Mouse (Mus musculus) limb, embryonic 14.5 days (tissue): ENCODE measurements around the gene Ubxn4. TPM values are rescaled to one million over a fixed set of nuclear protein-coding genes. Genes with fewer than 3 reads are reported as not detected.

ENCODE experiments used
- ATAC-seq: fragments of 200-750 bp; cut with Nextera tagmentation; 2 replicates; pipeline ENCODE4 v1.8.0; 2017; ENCODE audit warnings: low read depth, moderate number of reproducible peaks, moderate TSS enrichment; ENCODE audit not compliant: low FRiP score
- DNase-seq: peaks from one replicate; pipeline ENCODE4 v3.0.0-alpha.2; 2015; ENCODE audit warnings: low spot score
- H3K27ac ChIP-seq: fragments of 300-500 bp; sonication (generic); replicated peaks from 2 replicates; pipeline ENCODE4 v1.5.1; 2014; ENCODE audit warnings: low read depth, mild to moderate bottlenecking, low read length, moderate library complexity, mixed read lengths
- H3K27me3 ChIP-seq: fragments of 300-500 bp; sonication (generic); 2 replicates; pipeline ENCODE4 v1.6.1; 2014; ENCODE audit warnings: low read length, mixed read lengths; ENCODE audit not compliant: control insufficient read depth, insufficient read depth
- H3K36me3 ChIP-seq: fragments of 300-500 bp; sonication (generic); 2 replicates; pipeline ENCODE4 v1.6.1; 2014; ENCODE audit warnings: mild to moderate bottlenecking, low read length, moderate library complexity, mixed read lengths; ENCODE audit not compliant: control insufficient read depth, insufficient read depth
- H3K4me1 ChIP-seq: fragments of 300-500 bp; sonication (generic); 2 replicates; pipeline ENCODE4 v1.6.1; 2014; ENCODE audit warnings: antibody characterized with exemption, low read length, mixed read lengths; ENCODE audit not compliant: control insufficient read depth, insufficient read depth
- H3K4me2 ChIP-seq: fragments of 300-500 bp; sonication (generic); replicated peaks from 2 replicates; pipeline ENCODE4 v1.6.1; 2014; ENCODE audit warnings: low read depth, mild to moderate bottlenecking, low read length, moderate library complexity; ENCODE audit not compliant: severe bottlenecking
- H3K4me3 ChIP-seq: fragments of 300-500 bp; sonication (generic); replicated peaks from 2 replicates; pipeline ENCODE4 v1.5.1; 2014; ENCODE audit warnings: low read length
- H3K9ac ChIP-seq: fragments of 300-500 bp; sonication (generic); 2 replicates; pipeline ENCODE4 v1.6.1; 2014; ENCODE audit warnings: mild to moderate bottlenecking, low read depth, low read length, moderate library complexity; ENCODE audit not compliant: severe bottlenecking
- H3K9me3 ChIP-seq: fragments of 300-500 bp; sonication (generic); 2 replicates; pipeline ENCODE4 v1.6.1; 2016; ENCODE audit warnings: low read length; ENCODE audit not compliant: control insufficient read depth
- POLR2A ChIP-seq: fragments of 200-500 bp; IDR thresholded peaks from 2 replicates; pipeline ENCODE4 v1.8.0; 2012; ENCODE audit warnings: inconsistent platforms, mild to moderate bottlenecking, moderate library complexity, borderline replicate concordance; ENCODE audit not compliant: insufficient read depth, insufficient read length; ENCODE audit errors: extremely low read depth
- whole genome bisulfite sequencing: fragments of 180-500 bp; shearing (Covaris S2); extraction: QIAGEN DNeasy Blood & Tissue Kit; methylation state at CpG from one replicate; pipeline ENCODE4 v1.1.7; 2014; 5-methylcytosine and 5-hydroxymethylcytosine counted together
- polyA plus RNA-seq, 2 experiments: library from polyadenylated mRNA; depleted of rRNA in 1 of 2; stranded (reverse) in 1 of 2; unstranded in 1 of 2; fragments of >200 nt; fragmentation: Nextera tagmentation in 1 of 2; extraction: Ambion mirVana in 1 of 2; gene quantifications; 2 replicates each; pipeline versions ENCODE4 v1.2.1 to v1.2.3; 2012 to 2014

Ubxn4 gene
- polyA plus RNA-seq, 2 experiments = 46.5 to 64.0 TPM

DNA sequence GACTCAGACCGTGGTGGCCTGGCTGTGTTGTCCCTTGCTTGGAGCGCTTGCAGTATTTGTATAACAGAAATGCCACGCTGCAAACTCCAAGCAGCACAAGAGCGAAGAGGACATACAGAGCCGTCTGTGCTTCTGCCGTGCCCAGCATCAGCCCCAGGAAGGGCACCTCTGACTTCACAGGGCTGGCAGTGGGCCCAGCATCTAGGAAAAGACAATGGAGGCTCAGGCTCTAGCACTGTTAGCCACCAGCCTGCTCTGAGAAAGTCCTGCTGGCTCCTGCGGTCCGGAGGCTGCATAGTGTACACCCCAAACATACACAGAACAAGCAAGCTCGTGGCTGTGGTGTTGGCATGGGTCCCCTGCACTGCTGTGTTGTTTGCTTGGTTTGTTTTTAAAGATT lies 41.4 kb downstream of the Ubxn4 start:
- Histone ChIP-seq H3K4me1 (no peaks in the 10 kb centered on the region), H3K9ac (no peak overlapping the region), H3K27ac (no peak overlapping the region), H3K36me3 (peaks cover 13% of the 10 kb centered on the region), H3K4me3 (no peak overlapping the region), H3K27me3 (no peaks in the 10 kb centered on the region), H3K4me2 (no peak overlapping the region), H3K9me3 (no peaks in the 10 kb centered on the region; the same call in 1 of the 2 replicates)
- 94% methylated on average over 9 of the region's 9 CpGs for whole genome bisulfite sequencing
- no peak for ATAC-seq
- DNase-seq = no peak
- TF ChIP-seq POLR2A = no peak

DNA sequence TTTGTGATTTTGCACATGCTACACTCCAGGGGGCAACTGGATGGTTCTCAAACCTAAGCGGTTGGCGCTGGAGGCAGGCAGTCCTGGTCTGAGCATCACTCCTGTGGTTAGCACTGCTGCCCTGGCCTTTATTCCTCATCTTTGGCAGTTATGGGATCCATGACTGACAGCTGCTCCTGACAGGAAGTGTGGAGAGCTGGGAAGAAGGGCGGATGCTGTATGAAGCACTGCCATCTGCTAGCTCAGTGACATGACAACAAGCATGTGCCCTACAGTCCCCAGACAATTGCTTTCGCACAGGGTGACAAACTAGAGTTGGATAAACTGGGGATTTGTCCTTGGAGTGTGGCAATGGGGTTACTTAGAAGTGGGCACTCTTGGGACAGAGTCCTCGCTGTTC lies 46.5 kb downstream of the Ubxn4 start:
- no peak for DNase-seq
- Histone ChIP-seq H3K36me3 (no peaks in the 10 kb centered on the region), H3K4me2 (no peak overlapping the region), H3K4me1 (no peaks in the 10 kb centered on the region), H3K9me3 (no peaks in the 10 kb centered on the region), H3K27me3 (no peaks in the 10 kb centered on the region), H3K27ac (no peak overlapping the region), H3K9ac (no peak overlapping the region), H3K4me3 (no peak overlapping the region)
- TF ChIP-seq POLR2A = no peak
- ATAC-seq = no peak
- WGBS = 85% methylated on average over 5 of the region's 5 CpGs

DNA sequence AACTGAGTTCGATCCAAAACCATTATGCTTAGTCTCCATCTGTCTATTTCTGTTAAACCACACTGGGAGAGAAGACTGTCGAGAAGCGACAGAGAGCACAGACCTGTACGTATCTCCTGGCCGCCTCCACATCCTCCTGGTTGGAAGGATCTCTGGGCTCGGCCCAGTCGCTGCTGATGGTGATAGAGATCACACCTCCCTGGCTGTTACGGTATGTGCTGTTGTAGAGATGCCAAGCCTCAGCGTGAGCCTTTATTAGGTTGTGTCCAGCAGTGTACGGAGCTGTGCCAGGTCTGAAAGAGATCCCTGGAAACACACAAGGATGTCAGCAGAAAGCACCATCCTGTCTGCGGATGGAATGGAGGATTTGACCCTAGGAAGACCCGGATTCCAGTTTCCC lies 49.8 kb downstream of the Ubxn4 start:
- Histone ChIP-seq H3K9ac (no peak overlapping the region), H3K4me2 (no peak overlapping the region), H3K27ac (no peak overlapping the region), H3K4me3 (no peak overlapping the region), H3K27me3 (no peaks in the 10 kb centered on the region), H3K9me3 (no peaks in the 10 kb centered on the region), H3K4me1 (no peaks in the 10 kb centered on the region), H3K36me3 (no peaks in the 10 kb centered on the region)
- ATAC-seq (no peak), DNase-seq (no peak)
- TF ChIP-seq POLR2A = no peak
- WGBS = 79% methylated on average over 12 of the region's 12 CpGs

DNA sequence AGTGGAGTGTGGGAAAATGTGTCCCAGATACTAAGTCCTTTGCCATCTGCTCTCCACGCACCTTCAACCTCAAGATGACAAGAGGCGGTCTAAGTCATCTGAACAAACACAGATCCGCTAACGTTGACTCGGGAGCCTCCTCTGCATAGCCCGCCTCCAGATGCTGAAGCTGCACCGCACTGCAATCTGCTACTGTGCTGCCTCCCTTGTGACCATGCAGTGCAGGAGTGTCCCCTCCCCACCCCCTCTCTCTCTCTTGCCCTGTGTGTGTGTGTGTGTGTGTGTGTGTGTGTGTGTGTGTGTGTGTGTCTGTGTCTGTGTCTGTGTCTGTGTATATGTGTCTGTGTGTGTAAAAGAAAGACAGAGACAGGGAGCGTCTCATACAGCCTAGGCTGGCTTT lies 51.5 kb downstream of the Ubxn4 start:
- no peak overlapping the region for H3K27ac ChIP-seq
- H3K4me1 ChIP-seq = no peaks in the 10 kb centered on the region
- no peaks in the 10 kb centered on the region for H3K27me3 ChIP-seq
- no peak for TF ChIP-seq POLR2A
- no peak overlapping the region for H3K4me3 ChIP-seq
- H3K9ac ChIP-seq = no peak overlapping the region
- no peak for DNase-seq
- no peaks in the 10 kb centered on the region for H3K9me3 ChIP-seq
- H3K4me2 ChIP-seq = no peak overlapping the region
- WGBS = 84% methylated on average over 8 of the region's 8 CpGs
- ATAC-seq = no peak
- no peaks in the 10 kb centered on the region for H3K36me3 ChIP-seq

DNA sequence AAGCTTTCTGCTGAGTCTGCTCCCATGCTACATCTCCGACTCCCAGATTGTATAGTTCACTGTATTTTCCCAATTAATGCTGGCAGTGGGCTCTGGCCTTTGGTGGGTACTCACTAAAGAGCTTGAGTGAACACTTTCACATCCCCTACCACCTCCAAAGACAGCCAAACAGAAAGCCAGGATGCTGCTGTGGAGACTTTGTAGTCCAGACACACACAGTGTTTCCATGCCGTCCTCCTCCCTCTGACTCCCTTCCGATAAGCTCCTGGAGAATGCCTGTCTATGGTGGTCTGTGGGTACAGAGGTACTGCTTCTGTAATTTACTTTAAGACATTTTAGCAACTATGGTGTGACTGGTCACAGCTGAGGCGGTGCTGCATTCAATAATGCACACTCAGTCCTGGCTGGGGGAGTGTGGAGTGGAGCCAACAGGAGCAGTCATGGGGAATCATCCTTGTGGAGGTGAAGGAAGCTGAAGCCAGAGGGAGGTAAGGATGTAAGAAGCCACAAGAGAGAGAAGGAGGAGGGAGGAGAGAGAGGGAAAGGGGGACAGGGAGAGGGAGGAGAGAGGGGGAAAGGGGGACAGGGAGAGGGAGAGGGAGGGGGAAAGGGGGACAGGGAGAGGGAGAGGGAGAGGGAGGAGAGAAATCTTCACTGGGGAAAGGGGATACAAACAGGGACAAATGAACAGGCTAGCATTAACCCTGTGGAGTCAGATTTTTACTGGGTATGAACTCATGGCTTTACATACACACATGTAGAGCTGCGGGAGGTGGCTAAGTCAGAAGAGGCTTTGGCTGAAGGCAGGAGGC lies 52.2 kb downstream of the Ubxn4 start:
- Histone ChIP-seq H3K27me3 (no peaks in the 10 kb centered on the region), H3K9ac (no peak overlapping the region), H3K4me1 (no peaks in the 10 kb centered on the region), H3K27ac (no peak overlapping the region), H3K36me3 (no peaks in the 10 kb centered on the region), H3K9me3 (no peaks in the 10 kb centered on the region), H3K4me3 (no peak overlapping the region), H3K4me2 (no peak overlapping the region)
- 73% methylated on average over 5 of the region's 5 CpGs for WGBS
- no peak for DNase-seq
- ATAC-seq = no peak
- TF ChIP-seq POLR2A = no peak
